Mouse (Mus musculus) monocyte, adult 5-6 weeks (primary cell): Measurements from ENCODE around the gene Spats2l. TPM values are rescaled to one million over a fixed set of nuclear protein-coding genes. Genes with fewer than 3 reads are reported as not detected.

Experiments
- ATAC-seq: fragments of 153-309, 156-312 bp; replicated peaks from 2 replicates; pipeline ENCODE4 v1.8.0; 2017; ENCODE audit warnings: mild to moderate bottlenecking; ENCODE audit not compliant: low TSS enrichment, insufficient number of reproducible peaks, severe bottlenecking, poor library complexity, low FRiP score
- total RNA-seq: library from RNA; stranded (forward); fragments of 200-1000, 200-491, 200-594 nt; gene quantifications from 3 replicates; pipeline ENCODE4 v1.2.3, GENCODE M21; 2017

Gene Spats2l
- total RNA-seq, 1 experiment from 2014 or later: not detected

DNA sequence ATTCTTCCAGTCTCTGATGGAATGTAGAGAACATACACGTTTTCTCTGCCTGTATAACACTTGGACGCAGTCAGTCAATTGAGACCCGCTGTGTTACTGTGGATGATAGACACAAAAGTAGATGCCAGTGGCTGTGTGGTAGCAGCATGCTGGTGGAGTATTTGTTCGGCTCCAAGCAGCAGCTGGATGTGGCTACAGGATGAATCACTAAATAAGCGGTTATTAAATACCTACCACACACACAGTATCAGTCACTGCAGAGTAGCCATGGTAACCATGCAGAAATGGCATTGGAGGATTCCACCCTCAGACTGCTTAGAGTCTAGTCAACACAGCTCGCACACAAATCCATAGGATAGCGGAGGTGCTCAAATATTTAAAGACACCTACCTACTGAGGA, 100.0 kb downstream of the Spats2l start:
- ATAC-seq: no peak

DNA sequence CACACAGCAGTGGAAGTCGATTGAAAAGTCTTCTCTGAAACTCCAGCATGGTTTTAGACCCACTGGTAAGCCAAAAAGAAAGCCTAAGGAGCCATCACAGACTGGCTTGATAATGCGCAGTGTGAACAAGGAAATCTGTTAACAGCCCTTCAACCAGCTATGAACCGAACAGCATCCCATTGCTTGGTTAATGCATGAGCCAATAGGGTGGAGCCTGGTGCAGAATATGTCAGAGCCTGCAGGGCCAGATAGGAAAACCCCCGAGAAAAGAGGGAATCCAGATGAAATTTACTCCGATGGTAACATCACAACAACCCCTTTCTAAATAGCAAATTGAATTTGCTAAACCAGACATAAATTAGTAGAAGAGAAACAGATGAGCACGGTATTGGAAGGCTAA, 101.1 kb downstream of the Spats2l start:
- ATAC-seq: no peak

DNA sequence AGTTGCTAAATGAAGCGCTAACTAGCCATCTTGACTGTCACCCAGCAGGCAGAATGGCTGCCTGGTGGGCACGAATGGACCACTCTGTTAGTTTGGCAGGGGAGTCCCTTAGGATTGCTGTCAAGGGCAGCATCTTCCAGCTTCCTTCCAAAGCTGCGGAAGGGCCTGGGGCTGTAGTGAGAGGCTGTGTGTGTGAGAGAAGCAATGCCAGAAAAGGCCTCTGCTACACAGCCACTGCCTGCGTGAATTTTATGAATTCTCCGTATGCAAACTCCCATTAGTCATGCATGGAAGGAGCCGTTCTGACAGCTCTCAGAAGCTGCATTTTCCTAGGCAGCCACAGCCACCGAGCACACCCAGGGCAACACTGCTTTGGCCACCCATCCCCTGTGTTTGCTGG, 101.5 kb downstream of the Spats2l start:
- ATAC-seq: no peak

DNA sequence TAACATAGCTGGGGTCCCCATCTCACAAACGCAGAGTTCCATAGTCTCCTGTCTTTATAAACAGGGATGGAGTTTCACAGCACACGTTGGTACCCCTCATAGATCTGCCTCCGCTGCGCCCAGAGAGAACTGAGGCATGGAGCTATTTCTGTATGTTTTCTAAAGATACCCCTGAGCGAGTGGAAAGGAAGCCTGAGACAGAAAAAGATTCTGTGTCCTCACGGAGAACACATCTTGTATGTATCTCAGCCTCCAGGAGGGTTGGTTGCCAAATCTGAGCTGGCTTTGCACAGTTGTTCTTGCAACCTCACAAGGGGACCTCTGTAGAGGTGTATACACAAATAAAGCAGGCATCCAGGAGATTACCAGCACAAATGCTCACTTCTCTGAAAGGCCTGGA, 105.0 kb downstream of the Spats2l start:
- no peak for ATAC-seq

DNA sequence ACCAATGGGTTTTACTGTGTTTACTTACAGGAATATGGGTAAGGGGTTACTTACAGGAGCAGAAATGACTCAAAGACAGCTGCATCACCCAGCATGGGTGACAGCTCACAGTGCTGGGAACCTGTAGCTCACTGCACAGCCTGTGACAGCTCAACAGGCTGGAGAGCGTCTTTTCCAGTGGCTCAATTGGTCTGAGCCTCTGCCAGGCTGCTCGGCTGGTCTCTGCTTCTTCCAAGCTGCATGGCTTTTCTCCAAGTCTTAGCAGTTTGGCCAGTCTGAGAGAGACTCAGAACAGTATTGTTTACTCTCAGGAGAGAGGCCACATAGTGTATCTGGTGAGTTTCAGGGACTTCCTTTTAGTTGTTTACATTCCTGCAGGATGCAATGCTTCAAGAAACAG, 110.9 kb downstream of the Spats2l start:
- no peak for ATAC-seq

DNA sequence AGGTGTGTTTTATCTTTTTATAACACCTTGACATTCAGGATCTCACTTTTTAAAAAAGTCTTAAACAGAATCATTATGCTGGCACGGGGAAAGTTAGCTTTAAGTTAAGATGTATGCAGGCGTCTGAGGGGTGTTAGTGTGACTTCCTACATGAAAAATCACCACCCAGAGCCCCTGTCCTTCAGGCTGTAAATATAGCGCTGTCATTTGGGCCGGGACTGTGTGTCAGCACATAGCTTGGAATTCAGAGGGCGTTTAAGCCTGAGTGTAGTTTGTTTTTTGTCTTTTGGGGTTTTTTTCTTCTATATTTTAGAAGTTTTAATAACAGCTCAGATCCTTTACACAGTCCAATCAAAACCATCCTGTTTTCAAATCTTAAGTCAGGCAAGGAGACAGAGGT, 115.8 kb downstream of the Spats2l start:
- no peak for ATAC-seq

DNA sequence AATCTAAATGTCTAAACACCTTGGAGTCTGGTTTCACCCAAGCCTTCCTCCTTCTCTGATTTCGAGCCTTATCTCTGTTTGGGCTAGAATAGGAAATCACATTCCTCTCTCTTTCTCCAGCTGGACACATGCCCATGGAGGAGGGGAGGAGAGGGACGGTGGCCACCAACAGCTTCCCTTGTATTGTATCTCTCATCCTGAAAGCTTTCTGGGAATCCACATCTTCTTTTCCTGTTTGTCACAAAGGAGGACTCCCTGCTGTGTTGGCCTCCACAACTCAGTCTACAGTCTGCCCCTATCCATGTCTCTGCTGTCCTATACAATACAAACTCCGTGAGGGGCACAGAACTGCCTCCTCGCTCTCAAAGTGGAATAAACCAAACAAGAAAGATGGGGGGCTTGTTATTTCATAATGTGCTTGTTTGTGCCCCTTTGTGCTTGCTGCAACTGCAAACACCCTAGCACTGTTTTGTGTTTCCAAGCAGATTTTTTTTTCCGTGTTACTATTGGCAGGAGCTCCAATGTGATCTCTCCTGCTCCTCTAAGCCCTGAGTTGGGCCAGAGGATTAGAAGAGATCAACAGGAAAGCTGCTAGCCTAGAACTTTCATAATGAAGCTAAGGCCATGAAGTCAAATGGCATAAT, 116.4 kb downstream of the Spats2l start:
- ATAC-seq: no peak

DNA sequence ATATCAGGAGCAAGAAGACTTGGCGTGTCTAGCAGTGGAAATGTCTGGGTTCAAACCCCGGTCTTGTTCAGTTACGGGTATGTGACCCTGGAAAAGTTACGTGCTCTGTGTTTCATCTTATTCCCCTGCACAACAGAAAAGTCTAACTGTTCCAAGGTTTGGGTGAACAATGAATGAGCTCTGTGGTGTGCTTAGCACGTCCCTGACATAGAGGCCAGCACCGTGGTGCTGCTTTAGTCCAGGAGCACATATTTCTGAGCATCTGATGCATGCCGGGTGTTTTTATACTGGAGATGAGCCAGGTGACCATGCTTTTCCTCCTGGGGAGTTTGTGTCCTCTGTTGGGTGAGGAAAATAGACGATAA, 116.9 kb downstream of the Spats2l start:
- ATAC-seq: no peak

DNA sequence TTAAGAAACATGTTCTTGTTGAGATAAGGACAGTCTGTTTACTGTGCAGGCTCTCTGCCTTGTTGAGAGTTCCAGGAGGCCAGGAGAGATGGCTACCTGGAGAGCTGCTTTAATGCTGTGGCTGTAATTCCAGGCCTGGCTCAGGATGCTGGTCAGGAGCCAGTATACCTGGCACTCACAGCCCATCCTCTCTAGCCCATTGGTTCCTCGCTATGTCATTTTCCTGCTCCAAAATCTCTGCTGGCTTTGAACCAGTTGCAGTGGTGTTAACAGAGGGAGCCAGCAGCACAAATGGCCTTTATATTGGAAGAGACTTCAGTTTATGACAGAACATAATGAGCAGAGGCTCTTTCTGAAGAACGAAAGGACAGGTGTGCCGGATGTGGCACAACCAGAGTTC, 127.5 kb downstream of the Spats2l start:
- ATAC-seq: no peak

DNA sequence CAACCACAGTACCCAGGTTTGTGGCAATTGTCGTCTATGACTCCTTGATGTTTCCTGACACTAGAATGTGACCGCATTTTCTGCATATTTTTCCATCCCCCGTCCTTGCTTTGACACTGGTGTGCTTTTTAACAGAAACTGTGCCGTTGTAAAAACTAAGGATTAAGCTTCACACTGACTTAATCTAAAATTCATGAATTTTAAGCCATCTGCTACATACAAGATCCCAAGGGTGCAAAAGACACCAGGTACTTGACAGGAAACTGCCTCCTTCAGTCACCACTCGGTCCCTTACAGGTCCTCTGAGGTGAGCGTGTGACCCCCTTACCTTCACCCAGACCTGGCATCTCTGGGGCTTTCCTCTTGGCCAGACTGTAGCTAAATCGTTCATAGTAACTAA, 129.8 kb downstream of the Spats2l start:
- ATAC-seq: no peak

DNA sequence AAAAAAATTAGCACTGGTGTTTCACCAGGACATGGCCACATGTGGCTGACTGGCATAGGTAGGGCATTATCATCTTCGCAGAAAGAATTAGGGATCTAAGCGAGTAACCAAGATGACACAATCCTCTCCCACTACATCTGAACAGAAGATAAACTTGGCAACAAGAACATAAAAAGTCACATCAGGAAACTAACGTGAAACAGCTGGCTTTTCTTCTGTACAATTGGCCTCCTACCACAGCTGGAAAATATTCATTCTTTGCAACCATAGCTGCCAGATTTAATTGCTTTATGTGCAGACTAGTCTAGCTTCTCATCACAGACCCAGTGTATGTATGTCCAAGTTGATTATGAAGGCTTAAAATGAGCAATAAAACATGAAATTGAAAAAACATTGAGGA, 131.9 kb downstream of the Spats2l start:
- ATAC-seq: no peak

DNA sequence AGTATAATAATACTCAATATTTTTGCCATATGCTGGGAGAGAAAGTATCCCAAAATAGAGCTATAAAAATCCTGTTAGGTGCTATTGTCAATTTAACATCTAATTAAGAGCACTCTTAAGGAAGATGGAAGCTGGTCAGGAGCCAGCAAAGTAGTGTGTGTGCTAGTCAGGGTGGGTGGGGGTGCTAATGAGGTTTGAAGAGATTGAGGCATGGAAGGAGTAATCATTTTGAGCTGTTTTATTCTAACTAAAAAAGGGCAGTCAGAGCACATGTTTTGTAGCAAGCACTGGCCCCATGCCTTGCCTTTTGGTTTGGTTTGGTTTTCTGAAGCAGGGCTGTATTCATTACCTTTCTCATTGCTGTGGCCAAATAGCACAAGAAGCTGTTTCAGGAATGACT, 132.3 kb downstream of the Spats2l start:
- ATAC-seq: no peak

DNA sequence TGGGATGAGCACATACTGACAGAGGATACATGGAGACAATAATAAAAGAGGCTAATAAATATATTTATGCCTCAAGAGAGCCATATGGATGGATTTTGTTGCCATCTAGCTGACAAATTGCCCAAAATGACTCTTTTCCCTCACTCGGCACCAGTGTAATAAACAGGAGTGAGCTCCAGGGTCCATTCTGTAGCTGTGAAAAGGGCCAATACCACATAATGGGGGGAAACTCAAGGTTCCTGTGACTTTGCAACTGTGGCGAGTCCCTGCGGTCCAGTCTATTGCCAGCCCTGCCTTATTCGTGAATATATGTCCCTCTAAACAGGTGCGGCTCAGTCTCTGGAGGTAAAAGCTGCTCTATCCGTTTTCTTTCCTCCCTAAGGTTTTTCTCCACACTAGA, 137.6 kb downstream of the Spats2l start:
- no peak for ATAC-seq

DNA sequence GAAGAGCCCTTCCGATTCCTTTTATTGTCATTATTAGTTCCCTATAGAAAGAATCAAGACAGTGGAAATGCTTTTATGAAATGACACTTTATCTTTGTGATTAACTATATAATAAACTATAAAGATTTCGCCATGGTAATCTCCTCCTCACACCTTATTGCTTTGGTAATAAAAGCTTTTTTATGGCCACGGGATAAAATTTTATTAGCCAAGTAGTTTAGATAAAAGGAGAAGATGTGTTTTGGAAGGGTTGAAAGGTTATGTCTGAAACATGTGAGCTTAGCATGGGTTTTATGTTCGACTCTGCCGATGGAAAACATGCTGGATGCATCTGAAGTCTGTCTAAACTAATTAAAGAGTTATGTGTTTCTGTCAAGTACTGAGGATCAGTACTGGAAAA, 143.4 kb downstream of the Spats2l start:
- no peak for ATAC-seq

DNA sequence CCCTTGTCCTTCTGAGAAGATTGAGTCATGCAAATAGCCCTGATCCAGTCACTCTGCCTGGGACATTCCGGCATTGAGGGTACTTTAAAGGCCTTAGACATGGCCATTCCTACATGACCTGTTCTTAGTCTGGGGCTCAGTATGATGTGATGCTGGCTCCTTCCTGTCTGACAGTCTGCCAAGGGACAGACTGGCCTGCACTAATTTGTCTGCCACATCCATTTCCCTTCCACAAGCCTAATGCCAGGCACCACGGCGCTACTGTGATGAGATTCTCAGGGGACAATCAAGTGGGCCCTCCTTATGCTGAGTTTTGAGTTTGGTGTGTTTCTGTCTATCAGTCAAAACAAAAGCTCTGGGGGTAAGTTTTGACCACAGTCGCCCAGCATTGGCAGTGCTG, 144.6 kb downstream of the Spats2l start:
- no peak for ATAC-seq

DNA sequence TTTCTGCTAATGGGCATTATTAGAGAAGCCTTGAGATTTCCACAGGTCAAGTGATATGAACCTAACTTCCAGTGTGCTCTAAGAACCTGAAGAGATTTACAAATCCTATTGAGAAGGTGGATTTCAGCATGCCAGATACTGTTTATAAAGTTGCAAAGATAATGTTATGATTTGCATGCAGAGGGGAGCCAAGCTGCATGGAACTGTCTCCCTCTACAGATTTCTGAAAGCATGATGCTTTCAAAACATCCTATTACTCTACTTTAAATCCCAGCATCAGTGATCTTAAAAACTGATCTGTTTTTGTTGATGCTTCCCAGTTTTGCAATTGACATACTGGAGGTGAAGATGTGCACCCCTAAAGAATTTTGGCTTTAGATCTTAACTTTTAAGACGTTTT, 160.3 kb downstream of the Spats2l start:
- ATAC-seq: no peak

DNA sequence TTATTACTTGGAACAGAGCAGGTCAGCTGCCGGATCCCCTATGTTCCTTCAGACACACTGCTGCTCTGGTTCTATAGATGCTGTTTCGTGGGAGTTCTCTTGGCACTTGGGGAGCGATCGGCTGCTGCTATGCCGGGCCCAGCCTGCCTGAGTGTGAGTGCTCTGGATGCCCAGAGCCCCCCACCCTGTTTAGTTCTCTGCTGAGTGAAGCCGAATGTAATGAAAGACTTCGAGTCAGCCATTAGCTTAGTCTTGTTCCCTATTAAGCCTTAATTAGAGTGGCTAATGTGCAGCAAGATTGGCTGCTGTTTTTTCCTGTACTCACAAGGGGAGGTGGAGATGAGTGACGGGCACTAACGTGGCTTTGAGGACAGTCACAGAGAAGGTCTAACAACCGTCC, 166.7 kb downstream of the Spats2l start:
- ATAC-seq: no peak

DNA sequence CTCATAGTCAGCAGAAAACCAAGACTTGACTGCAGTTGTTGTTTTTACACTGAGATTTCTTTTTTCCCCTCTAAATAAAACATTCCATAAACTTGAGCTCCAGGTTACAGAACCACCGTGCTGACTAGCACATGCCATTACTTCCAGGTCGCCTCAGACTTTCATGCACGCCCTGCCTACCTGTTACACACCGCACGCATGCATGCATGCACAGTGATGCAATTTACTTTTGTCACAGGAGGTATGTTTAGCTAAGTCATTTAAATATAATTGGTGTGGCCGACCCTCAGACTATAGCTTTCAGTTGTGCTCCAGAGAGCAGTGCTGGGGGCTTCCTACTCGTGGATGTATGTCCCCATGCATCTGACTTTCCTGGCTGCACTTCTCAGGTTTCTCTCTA, 167.1 kb downstream of the Spats2l start:
- ATAC-seq: no peak

DNA sequence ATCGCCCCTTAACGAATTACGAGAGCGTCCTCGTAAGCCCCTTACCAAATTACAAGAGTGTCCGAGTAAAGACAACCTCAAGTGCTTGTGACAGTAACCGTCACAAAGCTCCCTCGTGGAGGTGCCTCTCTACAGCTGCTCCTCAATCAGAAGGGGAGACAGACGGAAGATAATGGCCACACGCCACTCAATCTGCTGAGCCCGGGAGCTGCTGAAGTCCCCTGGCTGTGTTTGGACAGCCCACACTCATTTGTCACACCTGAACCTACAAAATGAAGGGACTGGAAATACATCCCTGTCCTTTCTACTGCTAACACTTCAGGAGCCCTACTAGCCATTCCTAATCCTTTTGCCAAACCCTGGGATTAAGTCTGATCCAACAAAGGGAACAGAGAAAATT, 167.8 kb downstream of the Spats2l start:
- ATAC-seq: no peak

DNA sequence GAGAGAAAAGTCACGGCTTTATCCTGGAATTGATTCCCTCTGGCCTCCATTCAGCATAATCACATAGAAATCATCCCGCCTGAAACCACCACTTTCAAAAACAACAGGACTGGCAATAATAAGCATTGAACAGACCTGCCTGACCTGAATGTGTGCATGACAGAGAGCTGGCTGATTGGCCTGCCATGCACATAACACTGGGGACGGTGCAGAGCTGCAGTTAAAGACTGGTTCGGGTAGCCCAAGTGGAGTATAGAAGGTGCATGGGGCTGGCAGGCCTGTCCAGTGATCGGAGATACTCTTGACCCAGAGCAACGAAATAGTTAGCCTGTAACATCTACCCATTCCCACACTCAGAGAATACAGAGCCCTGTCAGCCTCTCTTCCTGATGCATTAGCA, 168.3 kb downstream of the Spats2l start:
- ATAC-seq: no peak

DNA sequence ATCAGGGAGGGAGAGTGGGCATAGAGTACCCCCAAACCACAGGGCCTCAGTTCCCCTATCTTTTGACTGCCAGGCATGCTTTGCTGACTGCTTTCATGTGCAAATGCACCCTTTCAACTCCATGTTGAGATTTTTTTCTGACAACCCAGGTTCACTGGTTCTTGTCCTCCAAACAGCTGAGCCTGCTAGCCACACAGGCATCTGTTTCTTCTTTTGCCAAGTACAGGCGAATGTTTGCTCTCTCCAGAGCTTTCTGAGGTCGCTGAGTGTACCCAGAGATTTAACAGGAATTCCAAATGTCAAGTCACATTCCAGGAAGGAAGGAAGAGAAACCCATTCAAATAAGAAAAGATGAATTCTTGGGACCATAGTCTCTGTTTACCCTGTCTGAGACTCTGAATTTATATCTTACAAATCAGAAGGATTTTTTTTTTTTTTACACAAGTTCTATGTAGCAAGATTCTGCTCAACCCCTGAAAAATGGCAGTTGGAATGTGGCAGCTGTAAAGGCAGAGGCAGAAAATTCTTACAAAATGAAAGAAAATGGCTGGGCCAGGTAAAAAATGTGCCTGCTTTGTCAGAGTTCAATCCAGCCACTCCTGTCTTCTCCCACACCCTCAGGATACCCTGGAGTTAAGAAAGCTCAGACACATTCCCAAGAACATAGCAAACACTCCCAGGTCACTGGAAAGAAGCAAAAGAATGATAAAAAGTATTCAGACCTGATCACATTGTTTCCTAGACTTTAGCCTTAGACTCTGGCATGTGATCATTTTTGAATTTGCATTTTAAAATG, 173.8 kb downstream of the Spats2l start:
- ATAC-seq: no peak
